Mouse (Mus musculus) lung, postnatal 0 days (tissue): Measurements from ENCODE around the gene Glipr1.

Source experiments
- CTCF ChIP-seq: IDR thresholded peaks from 2 replicates; pipeline ENCODE4 v1.5.1; 2016; ENCODE audit warnings: antibody characterized with exemption, mild to moderate bottlenecking
- EP300 ChIP-seq: IDR thresholded peaks from 2 replicates; pipeline ENCODE4 v1.6.1; 2016; ENCODE audit warnings: antibody characterized with exemption, mild to moderate bottlenecking, control low read depth

GRCm38 (mm10) chr10:111936021-111936420 lies 66.4 kb downstream of the Glipr1 start:
- TF ChIP-seq CTCF (no peak), EP300 (no peak)
